Mouse (Mus musculus): ENCODE measurements around the gene Rxylt1.
A peak's percentile ranks its signal among the peaks of the same experiment; 100 is the strongest.

Rxylt1 gene

GRCm38 (mm10) chr10:122096980-122097844 lies at the start of gene Rxylt1:
Gene Rxylt1, minus strand, starts transcription at chr10:122097371.
- peak; percentile 100 for DNase-seq

GRCm38 (mm10) chr10:122121290-122121970 lies 24.3 kb upstream of the Rxylt1 start:
- no peak for DNase-seq

GRCm38 (mm10) chr10:122120500-122121289 lies 23.5 kb upstream of the Rxylt1 start:
- DNase-seq = no peak

- no peak for DNase-seq
Observed at GRCm38 (mm10) chr10:122119451-122119850, 22.3 kb upstream of the Rxylt1 start.

GRCm38 (mm10) chr10:122116636-122117035 lies 19.5 kb upstream of the Rxylt1 start:
- no peak for DNase-seq

DNA sequence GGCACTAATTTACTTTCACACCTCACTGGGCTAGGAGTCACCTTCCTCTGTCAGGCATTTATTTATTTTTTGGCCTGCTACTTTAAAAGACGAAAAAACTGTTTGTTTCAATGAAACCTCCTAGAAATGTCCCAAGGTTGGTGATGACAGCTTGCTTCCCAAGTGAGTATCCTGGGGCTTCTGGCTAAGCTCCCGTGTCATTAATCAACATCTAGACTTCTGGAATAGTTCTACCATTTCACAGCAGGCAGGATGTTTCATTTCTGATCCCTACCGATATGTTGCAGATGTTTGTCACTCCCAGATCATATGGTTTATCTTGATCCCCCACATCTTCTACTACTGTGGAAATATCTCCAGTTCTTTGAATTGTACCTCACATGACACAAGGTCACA lies 9.5 kb upstream of the Rxylt1 start:
- no peak for DNase-seq

DNA sequence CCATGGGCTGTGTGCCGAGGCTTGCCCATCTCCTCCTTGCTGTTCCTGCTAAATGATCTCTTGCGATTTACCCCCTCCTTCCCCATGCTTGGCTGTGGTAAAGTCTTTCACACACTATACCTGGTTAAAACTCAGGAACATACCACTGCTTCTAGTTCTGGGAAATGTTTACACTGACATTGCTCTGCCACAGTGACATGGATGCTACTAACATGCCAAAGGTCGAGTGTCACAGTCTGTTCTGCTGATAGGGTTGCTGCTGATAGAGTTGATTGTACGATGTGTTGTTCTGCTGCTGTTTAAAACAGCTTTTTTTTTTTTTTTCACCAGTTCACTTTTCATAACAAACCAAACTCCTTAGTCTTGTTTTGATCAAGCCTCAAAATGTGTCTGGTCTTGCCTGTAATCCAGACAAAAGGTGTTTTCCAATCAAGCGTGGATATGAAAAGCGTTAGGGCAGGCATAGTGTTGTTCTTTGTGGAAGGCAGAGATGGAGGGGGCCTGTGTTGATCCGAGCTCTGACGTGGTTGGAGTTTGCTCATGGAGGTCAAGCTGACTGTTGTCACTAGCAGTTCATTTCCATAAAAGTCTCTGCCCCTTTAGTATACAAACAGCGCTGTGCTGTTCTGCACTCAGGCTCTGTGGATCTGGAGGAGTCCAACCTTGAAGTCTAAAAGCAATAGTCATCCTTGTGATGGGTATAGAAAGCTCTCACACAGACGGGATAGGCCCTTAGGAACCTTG lies 8.9 kb upstream of the Rxylt1 start:
- no peak for DNase-seq

GRCm38 (mm10) chr10:122105407-122105806 lies 8.2 kb upstream of the Rxylt1 start:
- DNase-seq = no peak

DNA sequence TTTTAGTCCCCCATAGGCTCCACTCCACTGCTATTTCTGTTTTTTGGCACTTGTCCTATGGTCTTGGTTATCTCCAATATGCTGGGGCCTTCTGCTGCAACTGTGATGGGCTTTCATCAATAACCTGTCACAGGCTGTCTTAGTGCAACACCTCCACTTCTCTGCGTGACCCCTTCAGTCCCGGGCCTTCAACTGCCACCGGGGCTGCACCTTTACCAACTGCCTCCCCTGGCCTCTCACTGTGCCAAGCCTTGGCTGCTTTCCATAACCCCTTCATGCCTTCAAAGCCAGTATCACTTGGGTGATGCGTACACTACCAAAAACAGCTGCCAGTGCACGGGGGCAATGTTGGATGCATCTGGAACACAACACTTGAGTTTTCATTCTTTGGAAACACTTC lies 5.5 kb upstream of the Rxylt1 start:
- DNase-seq = peak; percentile 85

DNA sequence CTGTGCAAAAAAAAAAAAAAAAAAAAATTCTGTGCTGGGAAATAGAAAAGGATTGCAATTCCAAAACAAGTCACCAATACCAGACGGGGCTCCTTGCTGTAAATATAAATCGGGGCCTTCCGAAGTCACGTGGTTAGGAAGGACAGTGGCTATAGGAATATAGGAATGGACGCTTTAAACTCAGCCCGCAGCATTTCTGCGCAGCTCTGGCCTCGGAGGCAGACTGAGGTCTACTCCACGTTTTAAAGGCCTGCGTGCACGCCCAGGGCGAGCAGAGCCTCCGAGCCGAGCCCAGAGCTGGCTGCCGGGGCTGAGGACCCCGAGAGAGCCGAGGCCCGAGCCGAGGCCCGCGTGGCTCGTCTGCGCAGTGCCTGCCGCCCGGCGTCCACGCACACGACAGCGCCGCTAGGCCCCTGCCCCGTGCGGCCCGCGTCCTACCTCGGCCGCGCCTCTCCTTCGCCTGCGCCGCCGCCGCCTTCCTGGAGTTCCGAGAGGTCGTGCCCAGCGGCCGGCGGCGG lies 650 bp downstream of the Rxylt1 start:
- DNase-seq = peak; percentile 86

GRCm38 (mm10) chr10:122090472-122090871 lies 6.7 kb downstream of the Rxylt1 start:
- DNase-seq = no peak

DNA sequence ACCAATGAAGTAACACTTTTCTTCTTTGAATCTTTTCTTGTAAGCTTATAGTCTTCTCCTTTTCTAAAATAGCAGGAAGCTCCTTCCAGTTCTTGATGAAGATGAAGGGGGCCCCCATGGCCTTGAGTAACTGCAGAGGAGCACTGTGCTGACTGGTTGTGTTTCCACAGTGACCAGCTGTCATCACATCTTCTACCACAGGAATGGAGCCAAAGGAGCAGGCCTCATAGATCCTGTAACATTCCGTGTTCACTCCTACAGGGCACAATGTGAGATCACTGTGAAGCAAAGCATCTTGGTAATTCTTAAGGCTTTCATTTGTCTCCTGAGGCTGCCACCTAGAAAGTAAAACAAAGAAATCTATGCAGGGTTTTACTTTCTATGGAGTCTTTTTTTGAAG lies 15.8 kb downstream of the Rxylt1 start:
- no peak for DNase-seq

GRCm38 (mm10) chr10:122069153-122069552 lies 28.0 kb downstream of the Rxylt1 start:
- no peak for DNase-seq

- DNase-seq = peak; percentile 58
Observed at GRCm38 (mm10) chr10:122055826-122056225, 41.3 kb downstream of the Rxylt1 start.

- DNase-seq = peak; percentile 95
Observed at GRCm38 (mm10) chr10:122054535-122054934, 42.6 kb downstream of the Rxylt1 start.

- peak; percentile 96 for DNase-seq
Observed at GRCm38 (mm10) chr10:122051831-122052230, 45.3 kb downstream of the Rxylt1 start.

DNA sequence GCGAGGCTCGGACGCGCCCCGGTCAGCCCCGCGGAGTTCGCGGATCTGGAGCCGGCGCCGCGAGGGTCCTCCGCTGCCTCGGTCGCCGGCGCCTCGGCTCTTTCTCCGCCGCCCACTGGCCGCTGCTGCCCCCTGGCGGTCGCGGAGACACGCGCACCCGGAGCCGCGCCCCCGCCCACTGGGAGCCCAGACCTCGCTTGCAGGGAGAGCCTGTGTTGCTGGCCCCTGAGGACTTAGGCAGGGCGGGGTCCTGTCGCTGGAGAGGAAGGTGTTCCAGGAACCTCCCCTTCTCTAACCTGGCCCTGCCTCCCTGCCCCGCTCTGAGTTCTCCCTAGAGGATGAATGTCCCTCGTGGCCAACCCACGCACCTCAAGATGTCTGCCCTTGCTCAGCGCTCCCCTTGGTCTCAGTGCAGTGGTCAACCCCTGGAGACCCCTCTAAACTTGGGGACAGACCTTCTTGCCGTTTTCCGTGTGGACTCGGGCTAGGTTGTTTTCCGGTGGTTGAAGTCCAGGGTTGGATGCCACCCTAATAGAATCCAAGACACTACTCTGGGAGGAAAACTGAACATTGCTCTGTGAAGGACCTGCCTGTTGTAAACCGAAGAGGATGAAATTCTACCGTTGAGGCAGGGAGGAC lies 49.3 kb downstream of the Rxylt1 start:
- peak; percentile 97 for DNase-seq

GRCm38 (mm10) chr10:122046904-122047726 lies 50.1 kb downstream of the Rxylt1 start, which contains the start of gene Srgap1:
Gene Srgap1, minus strand, starts transcription at chr10:122047315.
- DNase-seq = peak; percentile 96

GRCm38 (mm10) chr10:122046511-122046903 lies 50.7 kb downstream of the Rxylt1 start:
- peak; percentile 77 for DNase-seq

DNA sequence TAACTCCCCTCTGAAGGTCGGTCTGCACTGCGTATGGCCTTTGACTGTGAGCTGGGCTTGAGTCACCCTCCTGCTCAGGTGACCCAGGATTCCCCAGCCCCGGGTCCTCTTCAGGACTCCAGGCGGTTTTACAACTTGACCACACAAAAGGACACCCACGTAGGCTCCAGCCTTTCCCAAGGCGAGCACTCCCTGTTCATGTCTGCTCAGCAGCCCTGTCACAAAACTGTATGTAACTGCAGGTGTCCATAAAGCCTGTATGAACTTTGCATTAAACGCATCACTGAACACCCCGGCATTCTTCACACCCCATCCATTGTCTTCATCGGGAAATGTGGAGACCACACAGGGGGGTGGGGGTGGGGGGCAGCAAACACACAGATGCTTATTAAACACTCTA lies 51.2 kb downstream of the Rxylt1 start:
- DNase-seq = peak; percentile 84

GRCm38 (mm10) chr10:122044926-122045325 lies 52.2 kb downstream of the Rxylt1 start:
- DNase-seq = peak; percentile 55
